Mouse (Mus musculus) kidney, adult 2 months (tissue): ENCODE results near the gene Tmem11.

Experiments
- CTCF ChIP-seq: fragments of 200-500 bp; conservative IDR thresholded peaks from 2 replicates; pipeline ENCODE4 v1.5.1; 2011; ENCODE audit warnings: low read depth, mild to moderate bottlenecking, control low read depth, low read length, moderate library complexity, mixed read lengths; ENCODE audit not compliant: insufficient read depth, insufficient read length
- POLR2A ChIP-seq: fragments of 200-500 bp; IDR thresholded peaks from one replicate; pipeline ENCODE4 v1.6.1; 2011; ENCODE audit warnings: low read depth, low read length, control low read depth

- TF ChIP-seq POLR2A (no peak), CTCF (no peak)
Measured at GRCm38 (mm10) chr11:60845415-60845814, 33.7 kb downstream of the Tmem11 start.
